Mouse (Mus musculus): Measurements from ENCODE around the gene Nfil3. TPM values are rescaled to one million over a fixed set of nuclear protein-coding genes. Genes with fewer than 3 reads are reported as not detected.
A peak's percentile ranks its signal among the peaks of the same experiment; 100 is the strongest.

Nfil3 gene
- total and polyA plus RNA-seq, 3 experiments: 3.4 to 42.4 (median 13.9) TPM

DNA sequence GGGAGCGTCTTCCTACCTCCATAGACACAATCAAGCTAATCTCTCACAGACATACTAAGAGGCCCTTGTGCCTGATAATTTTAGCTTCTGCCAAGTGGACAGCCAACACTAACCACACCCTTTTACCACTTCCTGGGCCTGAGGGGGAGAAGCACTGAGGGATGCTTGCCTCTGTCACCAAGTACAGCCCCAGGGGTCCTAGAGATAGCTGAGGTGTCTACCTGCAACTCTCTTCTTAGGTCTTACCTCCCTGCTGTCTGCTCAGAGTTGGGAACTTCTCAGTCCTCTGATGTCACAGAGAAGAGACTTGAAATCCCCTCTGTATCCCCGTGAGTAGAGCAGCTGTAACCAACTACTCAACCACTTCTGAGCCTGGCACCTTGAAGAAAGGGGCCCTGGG, 19.6 kb upstream of the Nfil3 start:
- Histone ChIP-seq H3K27me3 (ENCODE audit: control insufficient read depth, insufficient read depth, low read length) (no peaks in the 10 kb centered on the region), H3K79me2 (replicated peaks; ENCODE audit: control insufficient read depth, insufficient read depth, low read length) (no peaks in the 10 kb centered on the region), H3K36me3 (ENCODE audit: control insufficient read depth, insufficient read depth, low read length) (no peaks in the 10 kb centered on the region), H3K9ac (ENCODE audit: low read depth, low read length) (no peak overlapping the region), H3K4me3 (no peak overlapping the region), H3K27ac (no peak overlapping the region), H3K4me1 (ENCODE audit: control insufficient read depth, insufficient read depth, low read length) (no peaks in the 10 kb centered on the region)
- TF ChIP-seq EP300 (IDR thresholded peaks at IDR 0.05; ENCODE audit: insufficient read depth, low read depth, low read length) (no peak), CTCF (IDR thresholded peaks at IDR 0.05) (no peak), POLR2A (IDR thresholded peaks at IDR 0.05; ENCODE audit: insufficient read depth, low read depth, low read length) (no peak)
- 71% methylated on average over 2 of the region's 2 CpGs for WGBS
- DNase-seq: no peak
- intact Hi-C loops (cut with DNase I): no loop called here

DNA sequence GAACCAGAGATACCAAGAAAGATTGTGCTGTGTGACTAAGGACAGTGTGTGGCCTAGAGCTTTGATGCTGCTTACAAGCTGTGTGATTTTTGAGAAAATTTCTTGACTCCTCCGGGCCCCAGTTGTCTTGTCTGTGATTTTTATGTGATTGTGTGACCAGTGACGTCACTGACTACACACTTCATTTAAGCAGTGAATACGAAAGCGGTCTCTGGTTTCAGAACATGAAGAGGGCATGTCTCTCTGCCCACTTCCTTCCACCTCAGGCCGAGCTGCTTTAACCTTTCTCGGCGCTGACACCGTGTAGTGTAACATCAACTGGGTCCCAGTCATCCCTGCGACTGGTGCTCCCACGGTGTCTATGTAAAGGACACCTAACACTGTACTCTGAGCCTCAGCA, 17.7 kb upstream of the Nfil3 start:
- no peak overlapping the region for H3K27ac ChIP-seq
- H3K79me2 ChIP-seq (replicated peaks; ENCODE audit: control insufficient read depth, insufficient read depth, low read length): no peaks in the 10 kb centered on the region
- H3K27me3 ChIP-seq (ENCODE audit: control insufficient read depth, insufficient read depth, low read length): no peaks in the 10 kb centered on the region
- WGBS: 82% methylated on average over 10 of the region's 10 CpGs
- no peaks in the 10 kb centered on the region for H3K36me3 ChIP-seq (ENCODE audit: control insufficient read depth, insufficient read depth, low read length)
- no peak for DNase-seq
- H3K4me3 ChIP-seq: no peak overlapping the region
- H3K4me1 ChIP-seq (ENCODE audit: control insufficient read depth, insufficient read depth, low read length): no peaks in the 10 kb centered on the region
- TF ChIP-seq EP300 (IDR thresholded peaks at IDR 0.05; ENCODE audit: insufficient read depth, low read depth, low read length) (no peak), POLR2A (IDR thresholded peaks at IDR 0.05; ENCODE audit: insufficient read depth, low read depth, low read length) (no peak), CTCF (IDR thresholded peaks at IDR 0.05) (no peak)
- H3K9ac ChIP-seq (ENCODE audit: low read depth, low read length): no peak overlapping the region
- intact Hi-C loops (cut with DNase I): loop anchor here (5.0 kb wide), 1 partner anchor 99 kb away; no protein-coding TSS in a partner anchor

DNA sequence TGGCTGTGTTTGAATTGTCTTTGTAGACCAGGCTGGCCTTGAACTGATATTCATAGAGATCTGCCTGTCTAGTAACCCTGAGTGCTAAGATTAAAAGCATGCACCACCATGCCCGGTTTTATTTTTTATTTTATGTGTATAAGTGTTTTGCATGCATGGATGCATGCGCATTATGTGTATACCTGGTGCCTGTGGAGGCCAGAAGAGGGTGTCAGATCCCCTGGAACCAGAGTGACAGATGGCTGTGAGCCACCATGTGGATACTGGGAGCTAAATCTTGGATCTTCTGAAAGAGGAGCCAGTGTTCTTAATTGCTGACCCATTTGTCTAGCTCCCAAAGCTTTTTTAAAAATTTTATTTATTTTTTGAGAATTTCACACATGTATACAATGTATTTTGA, 16.9 kb upstream of the Nfil3 start:
- Histone ChIP-seq H3K27ac (no peak overlapping the region), H3K79me2 (replicated peaks; ENCODE audit: control insufficient read depth, insufficient read depth, low read length) (no peaks in the 10 kb centered on the region), H3K36me3 (ENCODE audit: control insufficient read depth, insufficient read depth, low read length) (no peaks in the 10 kb centered on the region), H3K4me1 (ENCODE audit: control insufficient read depth, insufficient read depth, low read length) (no peaks in the 10 kb centered on the region), H3K27me3 (ENCODE audit: control insufficient read depth, insufficient read depth, low read length) (no peaks in the 10 kb centered on the region), H3K9ac (ENCODE audit: low read depth, low read length) (no peak overlapping the region), H3K4me3 (no peak overlapping the region)
- TF ChIP-seq EP300 (IDR thresholded peaks at IDR 0.05; ENCODE audit: insufficient read depth, low read depth, low read length) (no peak), POLR2A (IDR thresholded peaks at IDR 0.05; ENCODE audit: insufficient read depth, low read depth, low read length) (no peak), CTCF (IDR thresholded peaks at IDR 0.05) (peak; percentile 51)
- intact Hi-C loops (cut with DNase I): loop anchor here (5.0 kb wide), 1 partner anchor 99 kb away; no protein-coding TSS in a partner anchor
- 75% methylated on average over 2 of the region's 2 CpGs for WGBS
- DNase-seq: no peak

DNA sequence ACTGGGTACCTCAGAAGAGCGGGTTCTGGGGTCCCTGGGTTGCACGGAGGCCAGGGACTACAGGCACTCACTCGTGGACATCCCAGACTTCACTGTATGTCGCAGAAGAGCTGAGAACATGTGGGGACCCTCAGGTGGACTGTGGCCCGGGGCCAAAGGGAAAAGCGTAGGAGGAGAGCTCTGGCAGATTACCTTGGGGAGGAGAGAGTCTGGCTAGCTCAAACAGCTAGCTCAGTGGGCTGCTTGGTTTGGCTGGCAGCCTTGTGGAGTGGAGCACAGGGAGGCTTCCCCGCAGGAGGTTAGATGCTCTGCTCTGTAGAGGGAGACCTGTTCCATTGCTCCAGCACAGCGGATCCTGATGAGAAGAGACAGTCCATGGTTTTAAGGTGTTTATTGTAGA, 15.3 kb upstream of the Nfil3 start:
- intact Hi-C loops (cut with DNase I): loop anchor here (5.0 kb wide), 1 partner anchor 101 kb away; no protein-coding TSS in a partner anchor
- no peak overlapping the region for H3K4me3 ChIP-seq
- no peak overlapping the region for H3K9ac ChIP-seq (ENCODE audit: low read depth, low read length)
- TF ChIP-seq CTCF (IDR thresholded peaks at IDR 0.05): no peak
- TF ChIP-seq EP300 (IDR thresholded peaks at IDR 0.05; ENCODE audit: insufficient read depth, low read depth, low read length): no peak
- TF ChIP-seq POLR2A (IDR thresholded peaks at IDR 0.05; ENCODE audit: insufficient read depth, low read depth, low read length): no peak
- no peaks in the 10 kb centered on the region for H3K79me2 ChIP-seq (replicated peaks; ENCODE audit: control insufficient read depth, insufficient read depth, low read length)
- no peak overlapping the region for H3K27ac ChIP-seq
- no peaks in the 10 kb centered on the region for H3K27me3 ChIP-seq (ENCODE audit: control insufficient read depth, insufficient read depth, low read length)
- 76% methylated on average over 8 of the region's 8 CpGs for WGBS
- H3K4me1 ChIP-seq (ENCODE audit: control insufficient read depth, insufficient read depth, low read length): no peaks in the 10 kb centered on the region
- DNase-seq: no peak
- H3K36me3 ChIP-seq (ENCODE audit: control insufficient read depth, insufficient read depth, low read length): no peaks in the 10 kb centered on the region

DNA sequence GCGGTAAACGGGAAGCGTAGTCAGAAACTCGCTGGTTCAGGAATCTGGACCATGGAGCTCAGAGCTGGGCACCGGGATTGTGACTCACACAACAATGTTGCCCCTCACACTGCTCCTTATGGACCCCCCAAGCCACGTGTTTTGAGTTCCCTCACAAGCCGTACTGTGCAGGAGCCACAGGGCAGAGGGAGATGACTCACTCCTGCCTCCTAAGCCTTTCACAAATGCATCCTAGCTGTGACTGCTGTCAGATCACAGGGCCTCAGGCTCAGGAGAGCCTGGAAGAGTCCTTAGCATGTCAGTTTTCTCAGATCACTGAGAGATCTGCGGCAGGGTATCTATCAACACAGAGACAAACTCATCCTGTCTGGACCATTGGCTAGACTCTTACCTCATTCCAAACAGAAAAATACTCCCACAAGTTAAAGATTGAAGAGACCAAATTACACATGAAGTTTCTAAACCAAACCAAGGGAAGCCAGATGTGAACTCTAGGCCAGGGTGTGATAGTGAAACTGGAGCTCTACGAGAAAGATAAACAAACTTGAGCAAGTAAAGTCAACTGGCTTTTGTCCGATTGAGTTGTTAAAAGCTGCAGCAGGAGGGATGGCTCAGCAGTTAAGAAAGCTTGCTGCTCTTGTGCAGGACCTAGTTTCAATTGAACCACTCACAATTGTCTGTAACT, 13.5 kb upstream of the Nfil3 start:
- Histone ChIP-seq H3K36me3 (ENCODE audit: control insufficient read depth, insufficient read depth, low read length) (no peaks in the 10 kb centered on the region), H3K4me3 (no peak overlapping the region), H3K9ac (ENCODE audit: low read depth, low read length) (no peak overlapping the region), H3K79me2 (replicated peaks; ENCODE audit: control insufficient read depth, insufficient read depth, low read length) (no peaks in the 10 kb centered on the region), H3K27me3 (ENCODE audit: control insufficient read depth, insufficient read depth, low read length) (no peaks in the 10 kb centered on the region), H3K27ac (no peak overlapping the region), H3K4me1 (ENCODE audit: control insufficient read depth, insufficient read depth, low read length) (no peaks in the 10 kb centered on the region)
- intact Hi-C loops (cut with DNase I): no loop called here
- no peak for TF ChIP-seq EP300 (IDR thresholded peaks at IDR 0.05; ENCODE audit: insufficient read depth, low read depth, low read length)
- TF ChIP-seq POLR2A (IDR thresholded peaks at IDR 0.05; ENCODE audit: insufficient read depth, low read depth, low read length): no peak
- TF ChIP-seq CTCF (IDR thresholded peaks at IDR 0.05): no peak
- DNase-seq: no peak
- 65% methylated on average over 10 of the region's 10 CpGs for WGBS

DNA sequence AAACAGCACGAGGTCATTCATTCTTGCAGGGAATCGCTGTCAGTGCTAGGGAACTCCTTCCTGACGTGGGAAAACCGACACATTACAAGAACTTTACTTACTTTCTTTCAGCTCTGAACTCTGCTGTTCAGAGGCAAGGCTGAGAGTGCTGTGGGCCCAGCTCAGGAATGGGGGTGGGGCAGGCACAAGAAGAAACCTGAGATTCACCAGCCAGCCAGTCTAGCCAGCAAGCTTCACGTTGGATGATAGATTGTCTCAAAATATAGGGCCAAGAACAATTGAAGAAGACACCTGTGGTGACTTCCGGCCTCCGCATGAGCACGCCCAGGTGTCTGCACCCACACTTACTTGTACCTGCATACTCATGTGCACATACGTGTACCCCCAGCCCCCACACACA, 9.3 kb upstream of the Nfil3 start:
- H3K9ac ChIP-seq (ENCODE audit: low read depth, low read length): no peak overlapping the region
- H3K4me1 ChIP-seq (ENCODE audit: control insufficient read depth, insufficient read depth, low read length): no peaks in the 10 kb centered on the region
- no peaks in the 10 kb centered on the region for H3K79me2 ChIP-seq (replicated peaks; ENCODE audit: control insufficient read depth, insufficient read depth, low read length)
- no peak for DNase-seq
- H3K4me3 ChIP-seq: no peak overlapping the region
- TF ChIP-seq POLR2A (IDR thresholded peaks at IDR 0.05; ENCODE audit: insufficient read depth, low read depth, low read length) (no peak), CTCF (IDR thresholded peaks at IDR 0.05) (no peak), EP300 (IDR thresholded peaks at IDR 0.05; ENCODE audit: insufficient read depth, low read depth, low read length) (no peak)
- intact Hi-C loops (cut with DNase I): no loop called here
- no peak overlapping the region for H3K27ac ChIP-seq
- H3K36me3 ChIP-seq (ENCODE audit: control insufficient read depth, insufficient read depth, low read length): no peaks in the 10 kb centered on the region
- WGBS: 62% methylated on average over 9 of the region's 9 CpGs
- no peaks in the 10 kb centered on the region for H3K27me3 ChIP-seq (ENCODE audit: control insufficient read depth, insufficient read depth, low read length)
